Mouse (Mus musculus) left cerebral cortex, postnatal 14 days (tissue): Measurements from ENCODE around the gene Hspa1l. TPM values are rescaled to one million over a fixed set of nuclear protein-coding genes. Genes with fewer than 3 reads are reported as not detected.
A peak's percentile ranks its signal among the peaks of the same experiment; 100 is the strongest.
"Not testable (repeated sequence)": the region's sequence is repeated elsewhere in the genome, so short reads cannot be mapped to it uniquely, and the experiment has no call there.

Experiments used
- DNase-seq, 2 experiments: peaks; one replicate each; pipeline ENCODE4 v3.0.0; 2021 to 2022; ENCODE audit warnings: low spot score in 2 of 2, mixed read lengths in 1 of 2
- intact Hi-C: fragments of 180-260 bp; cut with DNase I; formaldehyde crosslinking; loops from one replicate; pipeline ENCODE4 v1.15.1; 2025
- long read RNA-seq, 2 experiments: library from polyadenylated mRNA; stranded (forward); transcript quantifications; one replicate each; pipeline ENCODE4 v2.0.0; 2021
- total RNA-seq, 2 experiments: library from RNA; stranded (reverse); gene quantifications; 2 replicates each; pipeline ENCODE4 v1.2.3; 2021

Hspa1l gene
- under 1 TPM; 0.15 TPM for total RNA-seq
- long read RNA-seq, experiment 1: 0 reads
- long read RNA-seq, experiment 2: 0 reads

DNA sequence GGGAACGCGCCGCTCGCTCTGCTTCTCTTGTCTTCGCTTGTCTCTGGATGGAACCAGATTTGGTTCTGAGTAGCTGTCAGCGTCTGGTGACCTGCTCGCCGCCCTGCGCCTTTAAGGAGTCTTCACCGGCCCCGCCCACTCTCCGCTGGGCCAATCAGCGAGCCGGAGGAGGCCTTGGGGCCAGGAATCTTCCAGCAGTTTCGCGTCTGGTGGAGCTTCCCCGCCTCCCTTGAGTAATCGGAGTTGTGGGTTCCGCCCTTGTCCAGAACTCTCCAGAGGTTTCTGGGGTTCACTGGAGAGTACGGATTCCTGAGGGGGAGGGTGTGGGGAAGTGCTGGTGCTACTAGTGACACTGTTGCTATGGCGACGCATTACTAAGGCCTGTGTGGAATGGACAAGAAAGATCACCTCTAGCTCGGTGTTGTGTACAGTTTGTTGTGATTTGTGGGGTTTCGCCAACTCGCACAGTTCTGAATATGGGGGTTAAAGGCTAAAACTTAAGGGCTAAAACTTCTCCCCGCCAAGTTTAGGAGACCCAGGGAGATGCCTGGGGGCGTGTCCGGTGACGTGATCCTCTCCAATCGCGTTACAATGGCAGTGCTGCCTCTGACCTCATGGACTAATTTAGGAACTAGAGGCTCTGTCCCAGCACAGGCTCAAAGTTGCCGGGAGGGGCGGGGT is at the start of gene Hspa1l, which contains the start of gene Hspa1a:
Gene Hspa1l, plus strand, starts transcription at position 635 of the 681 bp plus-strand sequence.
Gene Hspa1a, minus strand, starts transcription at position 88 of the 681 bp plus-strand sequence.
- intact Hi-C loops: not testable (repeated sequence)
- peak; percentile 72 to 79 for DNase-seq

DNA sequence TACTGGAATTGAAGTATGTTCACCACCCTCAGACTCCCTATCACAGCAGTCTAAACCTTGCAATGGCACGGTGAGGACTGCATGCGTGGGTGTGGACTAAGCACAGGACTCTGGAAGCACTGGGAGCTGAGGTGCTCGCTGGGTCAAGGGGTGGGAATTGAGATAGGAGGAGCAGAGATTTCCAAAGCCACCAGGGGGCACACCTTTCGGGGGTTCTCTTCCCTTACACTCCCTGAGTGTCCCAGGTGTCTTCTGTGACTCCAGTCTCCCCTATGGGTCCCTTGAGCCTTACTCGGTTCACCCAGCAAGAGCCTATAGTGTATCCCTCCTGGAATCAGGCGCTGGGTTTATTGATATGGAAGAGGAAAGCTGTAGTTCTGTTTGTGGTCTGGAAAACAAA is 49.6 kb upstream of the Hspa1l start:
- intact Hi-C loops: loop anchor here (5.0 kb wide), 1 partner anchor 59 kb away; the partner anchor contains the start of gene Lsm2
- DNase-seq: no peak

DNA sequence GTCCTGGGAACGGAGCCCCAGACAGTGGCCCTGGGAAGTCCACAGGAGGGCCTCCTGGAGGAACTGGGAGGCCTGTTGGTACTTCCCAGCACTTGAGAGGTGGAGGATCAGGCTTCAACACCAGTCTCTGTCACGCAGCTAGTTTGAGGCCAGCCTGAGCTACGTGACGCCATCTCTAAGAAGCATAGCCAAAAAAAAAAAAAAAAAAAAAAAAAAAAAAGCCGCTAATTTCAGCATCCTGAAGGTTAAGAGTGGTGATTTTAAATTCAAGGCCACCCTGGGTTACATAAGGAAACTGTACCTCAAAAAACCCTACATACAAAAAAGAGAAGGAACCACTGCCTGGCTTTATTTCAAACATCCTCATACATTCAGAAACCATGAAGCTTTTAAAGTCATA is 48.2 kb upstream of the Hspa1l start:
- intact Hi-C loops: loop anchor here (5.0 kb wide), 1 partner anchor 58 kb away; the partner anchor contains the start of gene Lsm2

DNA sequence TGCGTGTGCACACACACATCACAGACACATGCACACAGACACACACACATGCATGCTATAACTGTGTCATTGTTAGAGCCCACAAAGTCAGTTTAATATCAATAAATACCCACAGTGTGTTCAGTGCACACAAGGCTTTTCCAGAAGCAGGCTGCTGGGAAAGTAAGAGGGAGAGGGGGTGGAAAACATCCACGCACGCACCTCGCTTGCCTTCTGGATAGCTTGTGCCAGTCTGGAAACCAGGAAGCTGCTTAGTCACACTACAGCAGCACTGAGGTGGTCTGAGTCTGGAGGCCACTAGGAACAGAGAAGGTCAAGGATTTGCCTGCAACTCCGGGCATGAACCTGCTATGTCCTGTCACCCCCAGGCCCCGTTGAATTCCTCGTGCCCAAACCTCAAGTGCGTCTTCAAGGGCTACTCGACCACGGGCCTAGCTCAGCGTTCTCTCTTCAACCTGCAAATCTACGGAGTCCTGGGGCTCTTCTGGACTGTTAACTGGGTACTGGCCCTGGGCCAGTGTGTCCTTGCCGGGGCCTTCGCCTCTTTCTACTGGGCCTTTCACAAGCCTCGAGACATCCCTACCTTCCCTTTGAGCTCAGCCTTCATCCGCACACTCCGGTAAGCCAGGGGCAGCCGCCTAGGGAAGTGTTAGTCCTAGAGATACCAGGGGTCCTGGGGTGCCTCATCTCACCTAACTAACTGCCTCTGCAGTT is 45.0 kb upstream of the Hspa1l start:
- peak; percentile 31 to 38 for DNase-seq
- intact Hi-C loops: no loop called here

More for the DNA sequence above, 48.2 kb upstream of the Hspa1l start:
- no peak for DNase-seq

DNA sequence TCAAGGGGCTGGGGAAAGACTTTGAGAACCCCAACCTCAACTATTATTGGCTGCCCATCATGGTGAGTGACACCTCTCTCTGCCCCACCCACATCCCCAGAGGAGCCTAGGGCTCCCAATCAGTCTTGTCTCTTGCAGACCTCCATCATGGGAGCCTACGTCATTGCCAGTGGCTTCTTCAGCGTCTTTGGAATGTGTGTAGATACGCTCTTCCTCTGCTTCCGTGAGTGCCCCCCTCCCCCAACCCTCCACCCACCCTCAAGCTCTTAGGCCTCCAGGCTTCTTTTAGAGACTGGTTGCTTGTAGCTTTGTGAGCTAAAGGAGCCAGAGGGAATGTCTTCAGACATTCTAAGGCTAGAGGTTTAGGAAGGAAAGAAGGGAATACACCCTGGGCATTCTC is 43.7 kb upstream of the Hspa1l start:
- DNase-seq: no peak
- intact Hi-C loops: no loop called here

DNA sequence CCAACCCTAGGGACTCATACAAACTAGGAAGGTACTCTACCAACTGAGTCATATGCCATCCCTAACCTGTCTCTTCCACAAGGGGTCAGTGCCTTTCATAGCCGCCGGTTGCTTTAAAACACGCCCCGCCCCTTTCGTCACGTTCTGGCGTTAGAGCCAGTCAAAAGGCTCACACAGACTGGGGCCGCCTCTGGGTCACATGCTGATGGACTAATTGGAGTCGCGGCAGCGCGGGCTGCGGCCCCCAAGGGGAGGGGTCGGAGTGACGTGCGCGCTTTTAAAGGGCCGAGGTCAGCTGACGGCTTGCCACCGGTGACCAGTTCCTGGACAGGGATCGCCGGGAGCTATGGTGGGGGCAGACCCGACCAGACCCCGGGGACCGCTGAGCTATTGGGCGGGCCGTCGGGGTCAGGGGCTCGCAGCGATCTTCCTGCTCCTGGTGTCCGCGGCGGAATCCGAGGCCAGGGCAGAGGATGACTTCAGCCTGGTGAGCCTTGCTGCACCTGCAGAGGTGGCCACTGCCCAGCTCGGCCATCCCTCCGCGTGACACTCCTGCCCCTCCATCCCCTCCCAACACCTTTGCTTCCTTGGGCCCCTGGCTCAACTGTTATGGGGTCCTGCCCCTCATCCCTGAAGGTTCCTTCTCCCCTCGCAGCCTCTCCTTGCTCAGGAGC is 41.3 kb upstream of the Hspa1l start, which contains the start of gene Neu1:
Gene Neu1, plus strand, starts transcription at position 193 of the 674 bp plus-strand sequence.
- intact Hi-C loops: no loop called here

DNA sequence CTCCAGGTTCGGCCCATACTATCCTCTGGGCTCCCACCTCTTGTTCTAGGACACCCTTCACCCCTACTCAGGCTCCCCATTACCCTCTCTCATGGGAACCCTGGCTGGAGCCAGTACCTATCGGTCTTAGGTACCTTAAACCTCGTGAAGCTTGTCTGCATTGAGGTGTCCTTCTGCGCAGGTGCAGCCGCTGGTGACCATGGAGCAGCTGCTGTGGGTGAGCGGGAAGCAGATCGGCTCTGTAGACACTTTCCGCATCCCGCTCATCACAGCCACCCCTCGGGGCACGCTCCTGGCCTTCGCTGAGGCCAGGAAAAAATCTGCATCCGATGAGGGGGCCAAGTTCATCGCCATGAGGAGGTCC is 40.8 kb upstream of the Hspa1l start:
- intact Hi-C loops: no loop called here
- DNase-seq: peak in 1 of 2 experiments; percentile 48

More for the DNA sequence above, 41.3 kb upstream of the Hspa1l start, which contains the start of gene Neu1:
- DNase-seq: peak; percentile 98 to 99

DNA sequence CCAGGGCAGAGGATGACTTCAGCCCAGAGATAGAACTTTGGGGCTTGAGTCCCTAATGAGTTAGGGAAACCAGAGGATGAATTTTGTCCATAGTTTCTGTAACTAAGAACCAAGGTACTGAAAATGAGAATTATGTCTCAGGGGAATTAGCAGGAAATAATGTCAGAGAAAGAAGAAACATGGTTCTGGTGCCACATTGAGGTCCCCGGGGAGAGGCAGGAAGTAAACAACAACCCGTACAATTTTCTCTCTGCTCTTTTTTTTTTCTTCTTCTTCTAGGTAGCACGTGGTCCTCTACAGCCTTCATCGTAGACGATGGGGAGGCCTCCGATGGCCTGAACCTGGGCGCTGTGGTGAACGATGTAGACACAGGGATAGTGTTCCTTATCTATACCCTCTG is 40.2 kb upstream of the Hspa1l start:
- intact Hi-C loops: no loop called here
- DNase-seq: no peak

DNA sequence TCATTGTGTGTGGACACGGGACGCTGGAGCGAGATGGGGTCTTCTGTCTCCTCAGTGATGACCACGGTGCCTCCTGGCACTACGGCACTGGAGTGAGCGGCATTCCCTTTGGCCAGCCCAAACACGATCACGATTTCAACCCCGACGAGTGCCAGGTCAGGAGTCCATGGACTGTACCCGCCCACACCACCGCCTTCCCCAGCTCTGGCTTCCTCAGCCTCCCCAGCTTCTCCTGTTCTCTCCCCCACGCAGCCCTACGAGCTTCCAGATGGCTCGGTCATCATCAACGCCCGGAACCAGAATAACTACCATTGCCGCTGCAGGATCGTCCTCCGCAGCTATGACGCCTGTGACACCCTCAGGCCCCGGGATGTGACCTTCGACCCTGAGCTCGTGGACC is 38.5 kb upstream of the Hspa1l start:
- no peak for DNase-seq
- intact Hi-C loops: no loop called here

DNA sequence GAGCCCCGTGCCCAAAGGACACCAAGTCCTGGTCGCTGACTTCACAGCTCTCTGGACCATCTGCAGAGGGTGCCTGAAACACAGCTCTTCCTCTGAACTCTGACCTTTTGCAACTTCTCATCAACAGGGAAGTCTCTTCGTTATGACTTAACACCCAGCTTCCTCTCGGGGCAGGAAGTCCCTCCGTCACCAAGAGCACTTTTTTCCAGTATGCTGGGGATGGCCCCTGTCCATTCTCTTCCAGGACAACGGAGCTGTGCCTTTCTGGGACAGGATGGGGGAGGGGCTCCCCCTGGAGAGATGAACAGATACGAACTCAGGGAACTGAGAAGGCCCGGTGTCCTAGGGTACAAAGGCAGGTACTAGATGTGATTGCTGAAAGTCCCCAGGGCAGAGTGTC is 37.7 kb upstream of the Hspa1l start:
- intact Hi-C loops: no loop called here
- no peak for DNase-seq

DNA sequence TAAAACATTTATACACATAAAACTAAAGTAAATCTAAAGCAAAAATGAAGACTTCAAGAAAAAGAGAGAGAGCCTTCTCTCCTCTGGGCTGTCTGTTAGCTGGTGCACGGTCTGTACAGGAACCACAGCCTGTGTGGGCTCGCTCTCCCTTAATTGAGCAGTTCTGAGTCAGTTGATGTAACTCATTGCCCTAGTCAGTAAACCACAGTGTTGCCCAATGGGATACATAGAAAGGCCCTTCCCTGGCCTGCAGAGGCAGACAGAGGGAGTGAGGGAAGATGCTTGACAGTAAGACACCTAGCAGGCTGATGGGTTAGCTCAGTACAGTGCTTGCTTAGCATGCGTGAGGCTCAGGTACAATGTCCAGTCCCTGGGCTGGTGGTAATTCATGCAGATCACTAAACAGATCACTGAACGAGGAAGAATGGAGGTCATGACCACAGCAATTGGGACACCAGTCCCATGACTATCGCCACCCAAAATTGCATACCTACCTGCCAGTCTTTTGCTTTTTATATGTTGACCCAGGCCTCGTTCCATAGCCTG is 34.5 kb upstream of the Hspa1l start:
- intact Hi-C loops: no loop called here
- DNase-seq: no peak

DNA sequence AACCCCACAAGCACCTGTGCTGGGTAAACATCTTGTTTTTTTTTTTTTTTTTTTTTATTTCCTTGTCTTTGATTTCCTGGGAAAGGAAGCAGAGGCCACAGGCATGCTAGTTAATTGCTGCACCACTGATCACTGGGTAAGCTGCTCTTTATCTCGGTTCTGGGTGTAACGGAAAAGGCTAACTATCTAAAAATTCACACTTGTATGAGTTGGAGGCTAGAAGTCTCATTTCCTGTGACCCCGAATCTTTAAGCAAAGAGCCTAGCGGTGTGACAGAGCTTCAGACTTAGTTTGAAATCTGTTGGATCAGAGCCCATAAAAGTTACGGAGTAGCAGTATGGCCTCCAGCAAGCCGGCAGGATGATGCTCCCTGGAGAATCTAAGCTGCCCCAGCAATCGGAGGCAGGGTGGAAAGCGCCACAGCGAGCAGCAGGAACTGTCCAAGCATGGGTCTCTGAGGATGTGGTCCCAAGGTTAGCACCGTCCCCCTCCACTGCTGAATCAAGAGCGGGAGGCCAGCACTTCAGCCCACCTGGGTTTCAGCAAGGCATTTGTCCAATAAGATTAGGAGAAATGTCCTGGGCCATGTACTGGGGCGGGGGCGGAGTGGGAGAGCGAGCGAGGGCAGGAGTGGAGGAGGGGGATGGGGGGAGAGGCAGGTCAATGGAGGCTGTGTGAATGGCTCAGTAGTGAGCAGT is 31.0 kb upstream of the Hspa1l start:
- DNase-seq: no peak
- intact Hi-C loops: no loop called here

DNA sequence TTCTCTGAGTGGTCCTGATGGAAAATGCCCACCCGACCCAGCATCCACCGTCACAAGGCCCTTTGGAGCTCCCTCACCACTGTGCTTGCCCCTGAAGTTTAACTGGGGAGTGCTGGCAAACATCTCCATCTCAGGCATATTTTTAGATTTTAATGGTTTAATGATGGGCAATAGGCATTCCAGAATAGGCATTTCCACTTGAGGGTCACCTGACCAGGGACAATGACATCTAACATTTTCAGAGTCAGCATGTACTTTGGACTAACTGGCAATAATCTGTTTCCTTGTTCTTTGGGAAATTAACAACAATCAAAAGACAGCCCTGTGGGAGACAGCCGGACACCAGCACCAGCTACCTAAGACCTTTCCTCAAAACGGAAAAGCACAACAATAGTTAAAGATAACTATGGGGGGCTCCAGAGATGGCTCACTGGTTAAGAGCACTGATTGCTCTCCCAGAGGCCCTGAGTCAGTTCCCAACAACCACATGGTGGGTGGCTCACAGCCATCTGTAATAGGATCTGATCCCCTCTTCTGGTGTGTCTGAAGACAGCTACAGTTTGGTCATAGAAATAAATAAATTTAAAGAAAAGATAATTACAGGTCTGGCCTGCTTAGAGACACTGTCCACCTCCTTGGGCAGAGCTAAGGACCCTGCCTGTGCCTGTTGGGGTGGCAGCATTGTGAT is 29.2 kb upstream of the Hspa1l start:
- DNase-seq: no peak
- intact Hi-C loops: no loop called here

DNA sequence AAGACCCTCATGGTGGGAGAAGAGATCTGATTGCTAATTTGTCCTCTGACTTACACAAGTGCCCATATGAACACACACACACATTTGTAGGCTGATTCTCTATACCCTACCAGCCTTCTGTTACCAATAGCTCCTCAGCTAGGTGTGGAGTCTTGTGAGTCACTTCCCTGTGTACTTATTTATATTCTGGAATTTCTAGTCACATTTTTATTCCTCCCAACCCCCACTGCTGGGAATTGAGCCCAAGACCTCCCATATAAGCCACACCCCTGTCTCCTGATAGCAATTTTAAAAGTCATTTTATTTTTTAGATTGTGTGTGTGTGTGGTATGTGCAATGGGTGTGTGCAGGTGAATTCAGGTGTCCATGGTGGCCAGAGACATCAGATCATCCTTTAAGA is 28.1 kb upstream of the Hspa1l start:
- no peak for DNase-seq
- intact Hi-C loops: no loop called here

DNA sequence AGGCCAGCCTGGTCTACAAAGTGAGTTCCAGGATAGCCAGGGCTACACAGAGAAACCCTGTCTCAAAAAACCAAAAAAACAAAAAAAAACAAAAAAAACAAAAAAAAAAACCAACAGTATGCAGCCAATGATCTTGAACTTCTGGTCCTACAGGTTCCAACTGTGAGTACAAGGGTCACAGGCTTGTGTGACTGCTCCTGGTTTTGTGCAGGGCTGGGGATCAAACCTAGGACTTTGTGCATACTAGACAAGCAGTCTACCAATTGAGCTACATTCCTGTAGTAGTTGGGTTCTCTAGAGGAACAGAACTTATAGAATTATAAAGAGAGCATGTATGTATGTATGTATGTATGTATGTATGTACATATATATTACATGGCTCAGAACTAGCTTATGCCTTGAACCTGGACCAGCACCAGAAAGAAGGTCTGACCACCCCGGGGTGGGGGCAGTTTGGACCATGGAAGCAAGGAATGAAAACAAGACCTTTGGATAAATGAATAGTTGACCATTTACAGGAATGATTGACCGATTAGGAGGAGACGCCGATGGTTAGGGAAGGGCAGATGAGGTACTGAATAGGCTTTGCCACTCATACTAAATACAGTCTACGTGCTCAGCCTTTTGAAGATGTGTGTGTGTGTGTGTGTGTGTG is 25.9 kb upstream of the Hspa1l start:
- no peak for DNase-seq
- intact Hi-C loops: loop anchor here (5.0 kb wide), 1 partner anchor 94 kb away; the partner anchor contains the start of genes Nelfe and Skiv2l

DNA sequence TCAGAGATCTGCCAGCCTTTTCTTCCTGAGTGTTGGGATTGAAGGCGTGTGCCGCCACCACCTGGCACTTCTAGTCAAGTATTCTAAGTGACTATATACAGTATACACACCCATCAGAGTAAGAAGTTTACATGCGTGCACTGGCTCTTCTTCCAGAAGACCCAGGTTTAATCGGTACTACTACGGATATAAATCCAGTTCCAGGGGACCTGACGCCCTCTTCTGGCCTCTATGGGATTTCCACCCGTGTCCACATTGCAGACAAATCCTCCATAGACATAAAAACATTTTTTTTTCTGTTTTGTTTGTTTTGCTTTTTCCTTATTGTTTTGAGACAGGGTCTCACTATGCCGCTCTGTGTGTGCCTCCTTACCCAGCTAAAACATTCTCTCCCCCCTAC is 24.9 kb upstream of the Hspa1l start:
- intact Hi-C loops: loop anchor here (5.0 kb wide), 1 partner anchor 95 kb away; the partner anchor contains the start of genes Nelfe and Skiv2l
- no peak for DNase-seq

DNA sequence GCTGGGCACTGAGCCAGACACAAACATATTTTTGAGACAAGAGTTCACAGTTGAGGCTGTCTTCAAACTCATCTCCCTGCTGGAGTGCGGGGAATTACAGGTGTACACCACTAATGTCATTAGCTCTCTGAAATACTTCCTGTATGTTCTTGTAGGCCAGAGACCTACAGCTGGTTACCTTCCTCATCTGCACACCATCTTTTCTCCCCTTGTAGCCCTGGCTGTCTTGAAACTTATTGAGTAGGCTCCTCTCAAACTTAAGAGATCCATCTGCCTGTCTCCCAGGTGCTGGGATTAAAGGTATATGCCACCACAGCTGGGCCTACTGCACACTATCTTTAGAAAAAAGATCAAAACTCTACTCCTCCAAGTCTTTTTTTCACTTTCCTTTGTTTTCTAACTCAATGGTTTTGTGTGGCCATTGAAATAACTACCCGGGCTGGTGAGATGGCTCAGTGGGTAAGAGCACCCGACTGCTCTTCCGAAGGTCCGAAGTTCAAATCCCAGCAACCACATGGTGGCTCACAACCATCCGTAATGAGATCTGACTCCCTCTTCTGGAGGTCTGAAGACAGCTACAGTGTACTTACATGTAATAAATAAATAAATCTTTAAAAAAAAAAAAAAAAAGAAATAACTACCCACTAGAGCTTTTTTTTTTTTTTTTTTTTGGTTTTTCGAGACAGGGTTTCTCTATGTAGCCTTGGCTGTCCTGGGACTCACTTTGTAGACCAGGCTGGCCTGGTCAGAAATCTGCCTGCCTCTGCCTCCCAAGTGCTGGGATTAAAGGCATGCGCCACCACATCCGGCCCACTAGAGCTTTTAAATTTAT is 23.6 kb upstream of the Hspa1l start:
- intact Hi-C loops: loop anchor here (5.0 kb wide), 1 partner anchor 97 kb away; the partner anchor contains the start of genes Nelfe and Skiv2l
- DNase-seq: not testable (repeated sequence)
